Mouse (Mus musculus): Measurements from ENCODE around the gene Rbak. TPM values are rescaled to one million over a fixed set of nuclear protein-coding genes. Genes with fewer than 3 reads are reported as not detected.

Rbak gene
- 10.6 TPM for total RNA-seq (2023)

DNA sequence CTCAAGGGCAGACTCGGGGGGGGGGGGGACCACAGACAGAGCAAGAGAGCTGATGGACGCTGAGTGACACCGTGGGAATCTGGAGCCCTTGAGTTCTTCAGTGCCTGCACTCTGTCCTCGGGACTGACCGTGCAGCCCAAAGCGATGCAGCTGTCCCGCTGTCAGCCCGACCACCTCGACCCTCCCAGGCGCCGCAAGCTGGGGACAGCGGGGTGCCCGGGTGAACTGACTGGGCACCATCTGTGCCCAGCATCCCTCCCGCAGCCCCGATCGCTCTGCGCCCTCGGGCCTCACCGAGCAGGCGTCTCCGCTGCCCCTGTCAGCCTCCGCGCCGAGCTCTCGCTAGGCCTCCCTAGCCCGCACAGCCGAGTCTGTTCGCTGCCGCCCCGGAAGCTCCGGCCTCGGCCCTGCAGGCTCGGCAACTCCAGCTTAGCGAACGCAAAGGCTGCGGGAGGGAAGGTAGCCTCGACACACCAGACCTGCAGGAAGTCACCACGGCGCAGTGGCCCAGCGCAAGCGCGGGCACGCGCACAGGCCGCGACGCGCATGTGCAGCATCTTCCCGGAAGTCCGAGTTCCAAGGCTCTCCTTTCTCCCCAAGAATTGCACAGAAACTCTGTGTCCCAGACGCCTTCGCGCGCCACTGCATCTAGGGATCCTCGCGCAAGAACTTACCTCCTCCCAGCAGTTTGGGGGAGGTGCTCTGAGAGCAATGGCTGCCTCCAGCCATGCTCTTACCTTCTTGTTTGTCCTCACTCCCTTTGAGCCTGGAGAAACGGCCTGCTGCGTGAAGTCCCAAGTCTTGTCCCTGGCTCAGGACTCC is at the start of gene Rbak, which contains the start of gene Spdye4b:
Gene Rbak, minus strand, starts transcription at position 521 of the 822 bp plus-strand sequence.
Gene Spdye4b, plus strand, starts transcription at position 763 of the 822 bp plus-strand sequence.

DNA sequence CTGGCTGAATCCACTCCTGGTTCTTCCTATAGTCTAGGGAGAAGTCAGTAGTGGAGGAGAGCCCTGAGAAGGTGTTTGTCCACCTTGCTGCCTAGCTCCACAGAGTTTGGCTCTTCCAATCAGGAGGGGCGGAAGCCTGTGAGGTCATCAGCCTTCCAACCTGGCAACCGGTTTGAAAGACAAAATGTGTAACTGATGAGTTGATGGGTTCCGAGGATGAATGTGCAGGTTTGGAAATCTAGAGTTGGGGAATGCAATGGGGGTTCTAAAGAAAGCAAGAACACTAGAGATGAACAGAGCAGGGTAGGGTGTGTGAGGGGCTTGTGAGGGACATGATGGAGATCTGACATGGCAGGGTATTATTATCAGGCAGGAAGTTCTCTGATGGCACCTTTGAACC is 46.2 kb upstream of the Rbak start, which contains the start of gene Spdye4a:
Gene Spdye4a, minus strand, starts transcription at position 101 of the 400 bp plus-strand sequence.

DNA sequence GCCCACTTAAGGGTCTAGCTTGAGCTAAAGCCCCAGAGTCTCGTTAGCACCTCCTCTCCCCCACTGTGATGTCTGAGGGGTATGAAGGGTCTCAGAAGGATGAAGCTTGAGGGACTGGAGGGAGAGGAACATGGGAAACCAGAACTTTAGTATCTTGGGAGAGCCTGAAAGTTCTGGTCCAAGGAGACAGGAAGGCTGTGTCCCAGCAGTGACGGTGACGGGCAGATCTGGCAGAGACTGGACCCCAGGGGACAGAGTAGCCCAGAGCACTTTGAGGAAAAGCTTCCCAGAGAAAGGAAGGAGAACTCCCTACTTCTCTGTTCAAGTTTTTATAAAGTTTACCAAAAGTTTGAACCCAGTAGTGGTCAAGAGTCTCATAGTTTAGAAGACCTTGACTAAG is 33.1 kb downstream of the Rbak start, which contains the start of gene Olfr718-ps1:
Gene Olfr718-ps1, minus strand, starts transcription at position 101 of the 400 bp plus-strand sequence.

Other genes with a start within 250 kb of the Rbak start
- 1.2 TPM for gene Fscn1, start 220.4 kb downstream of the Rbak start, total RNA-seq (2023)
- gene Rnf216, start 67.8 kb downstream of the Rbak start, total RNA-seq (2023): 9.7 TPM
- gene Olfr718-ps1, start 33.2 kb downstream of the Rbak start, total RNA-seq (2023): 0.31 TPM
- not detected for gene Spdye4b, start 242 bp upstream of the Rbak start, total RNA-seq (2023)
- gene Spdye4a, start 46.1 kb upstream of the Rbak start, total RNA-seq (2023): not detected
- gene Zfp12, start 54.4 kb upstream of the Rbak start, total RNA-seq (2023): 30.6 TPM
- 2.0 TPM for gene Zfp316, start 89.2 kb upstream of the Rbak start, total RNA-seq (2023)
- 0.46 TPM for gene Zfp853, start 112.8 kb upstream of the Rbak start, total RNA-seq (2023)
- 32.6 TPM for gene E130309D02Rik, start 134.6 kb upstream of the Rbak start, total RNA-seq (2023)
- gene Zdhhc4, start 148.5 kb upstream of the Rbak start, total RNA-seq (2023): 62.1 TPM
- not detected for gene Grid2ip, start 176.6 kb upstream of the Rbak start, total RNA-seq (2023)
- gene Kdelr2, start 223.1 kb upstream of the Rbak start, total RNA-seq (2023): 27.3 TPM